Mouse (Mus musculus) erythroblast, embryonic 14.5 days (primary cell): ENCODE results near the gene Sycp2.

Experiments
- GATA1 ChIP-seq: IDR thresholded peaks from 2 replicates; pipeline ENCODE4 v1.6.1; 2012; ENCODE audit warnings: low read length, inconsistent platforms, mixed read lengths
- TAL1 ChIP-seq: IDR thresholded peaks from 3 replicates; pipeline ENCODE4 v1.6.1; 2012; ENCODE audit warnings: low read length, inconsistent platforms, mixed read lengths

DNA sequence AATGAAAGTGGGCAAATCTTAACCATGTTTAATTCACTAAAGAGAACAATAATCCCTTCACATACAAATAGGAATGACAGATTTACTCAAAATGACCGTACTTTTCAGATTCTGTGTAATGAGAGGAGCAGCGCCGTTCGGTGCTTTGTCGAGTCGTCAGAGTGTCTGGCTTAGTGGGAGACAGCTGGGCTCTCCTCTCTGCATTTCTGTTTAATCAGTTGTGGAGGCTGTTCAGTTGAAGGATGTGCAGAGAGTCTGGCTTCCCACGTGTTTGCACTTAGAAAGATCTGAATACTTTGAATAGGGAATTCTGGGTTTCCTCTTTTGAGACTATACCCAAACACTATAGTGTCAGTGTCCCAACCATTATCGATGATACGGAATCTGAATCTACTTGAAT, 29.8 kb upstream of the Sycp2 start:
- TF ChIP-seq GATA1, result no peak
- TF ChIP-seq TAL1, result no peak
